Mouse (Mus musculus): ENCODE results near the gene Tbl2.

Tbl2 gene

GRCm38 (mm10) chr5:135187349-135188213 lies 38.1 kb downstream of the Tbl2 start:
- DNase-seq, result peak in 1 of 2 experiments; percentile 36

GRCm38 (mm10) chr5:135188214-135188554 lies 38.7 kb downstream of the Tbl2 start:
- DNase-seq, result no peak

- DNase-seq, result no peak
Measured at GRCm38 (mm10) chr5:135189281-135190022, 40.0 kb downstream of the Tbl2 start.

- peak in 1 of 2 experiments; percentile 37 for DNase-seq
Measured at GRCm38 (mm10) chr5:135191620-135192019, 42.2 kb downstream of the Tbl2 start.

- DNase-seq, result no peak
Measured at GRCm38 (mm10) chr5:135192431-135192830, 43.0 kb downstream of the Tbl2 start.

GRCm38 (mm10) chr5:135196367-135196766 lies 46.9 kb downstream of the Tbl2 start:
- DNase-seq, result no peak

GRCm38 (mm10) chr5:135202763-135203162 lies 53.3 kb downstream of the Tbl2 start:
- no peak for DNase-seq

GRCm38 (mm10) chr5:135208197-135208596 lies 58.7 kb downstream of the Tbl2 start:
- DNase-seq, result no peak
